Mouse (Mus musculus) adrenal gland, postnatal 0 days (tissue): Measurements from ENCODE around the gene Triml2. TPM values are rescaled to one million over a fixed set of nuclear protein-coding genes. Genes with fewer than 3 reads are reported as not detected.

Experiments
- polyA plus RNA-seq: library from polyadenylated mRNA; unstranded; fragments of >200 nt; fragmentation: Nextera tagmentation; extraction: Ambion mirVana; gene quantifications from 2 replicates; pipeline ENCODE4 v1.2.1, GENCODE M21; 2015

Triml2 gene
- polyA plus RNA-seq, result not detected in 2 replicates

GRCm38 (mm10) chr8:43180054-43180690, at the start of gene Triml2:
TSS of gene Triml2 (plus strand) at chr8:43180541.

GRCm38 (mm10) chr8:43141386-43141785, 39.0 kb upstream of the Triml2 start, which contains the start of gene Triml1:
TSS of gene Triml1 (minus strand) at chr8:43141486.

Other genes starting within 250 kb of the Triml2 start
- gene Triml1, start 39.1 kb upstream of the Triml2 start, polyA plus RNA-seq, result 0.15 TPM in 1 of 2 replicates, not detected in the other
- not detected in 2 replicates for gene Zfp42, start 126.4 kb downstream of the Triml2 start, polyA plus RNA-seq